Mouse (Mus musculus) cerebellum, adult 2 months (tissue): Measurements from ENCODE around the gene Sgms1. TPM values are rescaled to one million over a fixed set of nuclear protein-coding genes. Genes with fewer than 3 reads are reported as not detected.

Experiments
- DNase-seq, 2 experiments: peaks; one replicate each; pipeline ENCODE4 v3.0.0; 2021
- H3K27ac ChIP-seq: fragments of 200-500 bp; 2 replicates; pipeline ENCODE4 v1.5.1; 2012; ENCODE audit warnings: low read length, control low read depth, inconsistent platforms; ENCODE audit not compliant: insufficient read depth
- H3K27me3 ChIP-seq: fragments of 200-500 bp; 2 replicates; pipeline ENCODE4 v1.6.1; 2012; ENCODE audit warnings: inconsistent platforms, mild to moderate bottlenecking, low read length, moderate library complexity; ENCODE audit not compliant: control insufficient read depth, insufficient read depth
- H3K4me1 ChIP-seq: fragments of 200-500 bp; 2 replicates; pipeline ENCODE4 v1.6.1; 2011; ENCODE audit warnings: low read length; ENCODE audit not compliant: control insufficient read depth, insufficient read depth
- H3K4me3 ChIP-seq: fragments of 200-500 bp; replicated peaks from 2 replicates; pipeline ENCODE3; 2011; ENCODE audit warnings: mild to moderate bottlenecking, low read depth, low read length, control low read depth; ENCODE audit not compliant: insufficient read depth
- CTCF ChIP-seq: fragments of 200-500 bp; IDR thresholded peaks from 2 replicates; pipeline ENCODE4 v1.5.1; 2011; ENCODE audit warnings: low read depth, mild to moderate bottlenecking, control low read depth, low read length, moderate library complexity, borderline replicate concordance; ENCODE audit not compliant: insufficient read depth
- POLR2A ChIP-seq: fragments of 200-500 bp; IDR thresholded peaks from 2 replicates; pipeline ENCODE4 v1.6.1; 2011; ENCODE audit warnings: low read length, control low read depth, borderline replicate concordance; ENCODE audit not compliant: insufficient read depth
- WGBS: fragments of 180-500 bp; shearing (Covaris S2); methylation state at CpG from one replicate; pipeline ENCODE4 v1.1.7; 2018; 5-methylcytosine and 5-hydroxymethylcytosine counted together
- polyA plus RNA-seq: library from polyadenylated mRNA; depleted of rRNA; stranded (reverse); fragments of >200 nt; gene quantifications from 2 replicates; pipeline ENCODE4 v1.2.3, GENCODE M21; 2012

Sgms1 gene
- polyA plus RNA-seq, 1 experiment: 34.7 TPM

DNA sequence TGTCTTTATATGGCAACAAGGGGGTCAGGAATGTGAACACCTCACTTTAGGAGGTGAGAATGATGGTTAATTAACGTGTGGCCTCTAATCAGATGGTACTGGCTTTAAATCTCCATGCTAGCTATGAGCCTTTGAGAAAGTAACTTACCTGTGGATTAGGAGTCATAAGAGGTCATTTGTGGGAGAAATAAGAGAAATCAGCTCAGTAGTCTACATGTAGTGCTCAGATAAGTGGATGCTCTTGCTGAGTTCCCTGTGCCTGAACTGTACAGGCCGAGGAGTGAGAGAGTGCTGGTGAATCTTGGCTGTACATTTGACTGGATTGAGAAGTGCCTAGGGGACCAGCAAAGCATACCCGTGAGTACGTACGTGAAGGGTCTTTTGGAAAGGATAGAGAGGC lies 14.3 kb upstream of the Sgms1 start:
- DNase-seq: no peak
- no peaks in the 10 kb centered on the region for H3K4me1 ChIP-seq
- H3K4me3 ChIP-seq: no peak overlapping the region
- WGBS: 91% methylated on average over 5 of the region's 5 CpGs
- no peaks in the 10 kb centered on the region for H3K27me3 ChIP-seq
- TF ChIP-seq CTCF (no peak), POLR2A (no peak)
- no peak overlapping the region for H3K27ac ChIP-seq

DNA sequence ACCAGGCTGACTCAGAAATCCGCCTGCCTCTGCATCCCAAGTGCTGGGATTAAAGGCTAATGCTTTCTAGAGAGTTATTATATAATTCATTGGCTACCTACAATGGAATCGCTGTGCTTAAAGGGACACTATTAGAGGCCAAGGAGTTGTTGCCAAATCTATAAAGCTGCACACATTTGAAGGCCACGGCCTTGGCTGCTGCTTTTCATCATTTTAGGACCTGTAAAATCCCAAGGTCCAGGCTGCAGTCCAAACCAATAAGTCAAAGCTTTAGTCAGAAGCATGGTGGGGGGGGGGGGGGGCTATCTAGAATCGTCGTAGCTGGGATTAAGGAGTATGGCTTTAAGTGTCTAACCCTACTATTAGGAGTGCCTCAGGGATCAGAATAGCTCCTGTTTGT lies 9.0 kb upstream of the Sgms1 start:
- 73% methylated on average over 5 of the region's 5 CpGs for WGBS
- no peak overlapping the region for H3K27ac ChIP-seq
- no peak overlapping the region for H3K4me3 ChIP-seq
- H3K27me3 ChIP-seq: no peaks in the 10 kb centered on the region
- H3K4me1 ChIP-seq: no peaks in the 10 kb centered on the region
- TF ChIP-seq CTCF (no peak), POLR2A (no peak)
- no peak for DNase-seq

DNA sequence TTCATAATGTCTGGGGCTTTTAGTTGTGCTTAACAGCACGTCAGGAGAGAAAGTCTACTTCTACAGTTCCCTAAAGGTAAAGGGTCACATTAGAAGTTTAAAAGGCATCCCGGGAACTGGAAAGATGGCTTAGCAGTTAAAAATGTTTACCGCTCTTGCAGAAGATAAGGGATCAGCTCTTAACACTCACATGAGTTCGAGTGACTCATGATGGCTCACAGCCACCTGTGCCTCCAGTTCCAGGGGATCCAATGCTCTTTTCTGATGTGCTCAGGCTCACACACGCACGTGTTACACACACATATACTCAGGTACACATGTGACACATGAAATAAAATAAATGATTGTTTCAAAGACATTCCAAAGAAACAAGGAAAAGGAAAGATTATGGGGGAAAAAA lies 6.8 kb upstream of the Sgms1 start:
- Histone ChIP-seq H3K4me3 (no peak overlapping the region), H3K27me3 (no peaks in the 10 kb centered on the region), H3K27ac (no peak overlapping the region), H3K4me1 (no peaks in the 10 kb centered on the region)
- 88% methylated on average over 6 of the region's 6 CpGs for WGBS
- no peak for DNase-seq
- no peak for TF ChIP-seq POLR2A
- no peak for TF ChIP-seq CTCF

DNA sequence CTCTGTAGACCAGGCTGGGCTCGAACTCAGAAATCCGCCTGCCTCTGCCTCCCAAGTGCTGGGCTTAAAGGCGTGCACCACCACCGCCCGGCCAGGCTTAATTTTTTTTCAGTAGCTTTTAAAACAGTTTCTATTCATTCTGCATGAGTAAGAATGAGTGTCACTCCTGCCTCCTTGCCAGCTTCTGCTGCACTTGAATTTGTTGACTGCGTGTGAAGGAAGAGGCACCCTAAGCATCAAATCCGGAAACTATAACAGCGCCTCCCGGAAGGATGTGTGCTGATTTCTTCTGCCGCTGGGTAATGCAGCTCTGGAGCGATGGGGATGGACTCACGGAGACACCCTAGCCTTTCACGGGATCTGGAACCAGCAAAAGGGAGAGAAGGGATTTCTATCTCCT lies 5.3 kb upstream of the Sgms1 start:
- no peaks in the 10 kb centered on the region for H3K4me1 ChIP-seq
- H3K27me3 ChIP-seq: no peaks in the 10 kb centered on the region
- TF ChIP-seq POLR2A (no peak), CTCF (no peak)
- WGBS: 87% methylated on average over 13 of the region's 13 CpGs
- no peak overlapping the region for H3K4me3 ChIP-seq
- no peak for DNase-seq
- H3K27ac ChIP-seq: no peak overlapping the region

DNA sequence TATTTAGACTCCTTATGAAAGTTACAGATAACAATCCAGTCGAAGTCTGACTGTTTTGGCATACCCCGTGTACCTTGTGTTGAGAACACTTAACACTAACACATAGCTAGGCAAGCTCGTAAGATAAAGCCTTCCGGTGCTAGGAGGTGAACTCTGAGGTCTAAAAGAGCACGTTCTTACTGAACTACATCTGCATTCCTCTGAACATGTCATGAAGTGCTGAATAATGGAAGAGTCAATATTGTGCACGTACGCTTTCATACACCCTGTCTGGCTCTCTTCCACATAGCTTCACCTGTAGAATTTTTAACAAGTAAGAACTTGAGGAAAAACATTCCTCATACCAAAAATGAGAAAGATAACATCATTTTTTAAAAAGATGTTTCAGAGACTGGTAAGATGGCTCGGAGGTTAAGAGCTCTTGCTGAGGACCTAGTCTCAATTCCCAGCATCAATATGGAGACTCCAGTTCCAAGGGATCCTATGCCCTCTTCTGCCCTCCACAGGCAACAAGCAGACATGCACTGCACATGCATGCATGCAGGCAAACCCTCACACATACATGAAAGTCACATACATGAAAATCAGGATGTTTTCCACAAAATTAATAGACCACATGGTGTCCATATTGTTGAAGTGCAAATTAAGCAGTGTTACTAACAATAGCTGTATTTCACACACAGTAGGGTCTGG lies 4.4 kb upstream of the Sgms1 start:
- DNase-seq: no peak

DNA sequence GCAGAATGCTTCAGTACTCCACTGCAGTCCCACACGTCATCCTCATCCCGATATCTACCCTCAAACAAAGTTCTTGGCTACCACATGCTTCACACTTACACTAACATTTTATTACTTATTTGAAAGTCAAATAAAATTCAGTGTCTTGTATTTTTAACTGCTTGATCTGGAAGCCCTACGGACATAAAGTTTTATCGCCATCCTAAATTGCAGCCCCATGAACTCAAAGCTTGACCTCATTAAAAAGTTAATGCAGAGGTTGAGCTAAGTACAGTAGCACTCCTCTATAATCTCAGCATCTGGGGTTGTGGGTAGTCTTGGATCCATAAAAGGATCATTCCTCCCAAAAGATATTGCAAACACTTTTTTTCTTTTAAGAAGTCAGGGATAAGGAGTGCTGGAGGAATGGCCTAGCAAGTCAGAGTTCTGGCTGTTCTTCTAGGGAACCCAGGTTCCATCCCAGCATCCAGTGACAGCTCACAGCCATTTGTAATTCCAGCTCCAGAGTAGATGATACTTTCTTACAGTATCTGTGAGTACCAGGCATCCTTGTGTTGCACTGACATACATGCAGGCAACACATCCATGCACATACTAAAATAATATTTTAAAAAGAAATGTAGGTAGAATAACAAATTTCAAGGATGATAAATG lies 3.7 kb upstream of the Sgms1 start:
- Histone ChIP-seq H3K4me3 (no peak overlapping the region), H3K27me3 (no peaks in the 10 kb centered on the region), H3K27ac (no peak overlapping the region), H3K4me1 (no peaks in the 10 kb centered on the region)
- DNase-seq: no peak
- WGBS: 96% methylated on average over 4 of the region's 4 CpGs
- TF ChIP-seq CTCF: no peak
- no peak for TF ChIP-seq POLR2A

More for the DNA sequence above, 4.4 kb upstream of the Sgms1 start:
- no peaks in the 10 kb centered on the region for H3K4me1 ChIP-seq
- 95% methylated on average over 8 of the region's 8 CpGs for WGBS
- H3K27ac ChIP-seq: no peak overlapping the region
- H3K4me3 ChIP-seq: no peak overlapping the region
- TF ChIP-seq POLR2A (no peak), CTCF (no peak)
- no peaks in the 10 kb centered on the region for H3K27me3 ChIP-seq

DNA sequence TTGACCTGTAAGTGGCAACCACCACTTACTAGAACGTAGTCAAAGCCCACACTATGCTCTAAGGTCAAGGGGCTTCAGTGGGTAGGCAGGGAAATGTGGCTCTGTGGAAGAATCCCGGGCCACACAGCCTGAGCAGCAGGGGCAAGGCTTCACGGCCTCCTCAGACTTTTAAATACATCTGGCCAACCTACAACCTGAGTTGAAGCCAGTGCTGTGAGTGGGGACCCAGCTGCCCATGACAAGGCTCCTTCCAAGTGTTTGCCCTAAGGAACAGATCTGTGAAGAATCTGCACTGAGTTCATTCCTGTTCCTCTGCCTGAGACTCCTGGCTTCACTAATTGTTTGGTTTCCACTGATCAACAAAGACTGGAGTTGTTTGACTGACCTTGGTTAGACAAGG lies 1.9 kb upstream of the Sgms1 start:
- Histone ChIP-seq H3K27me3 (no peaks in the 10 kb centered on the region), H3K4me3 (no peak overlapping the region), H3K4me1 (no peaks in the 10 kb centered on the region; the same call in 1 of the 2 replicates), H3K27ac (no peak overlapping the region)
- WGBS: 89% methylated on average over 3 of the region's 3 CpGs
- TF ChIP-seq CTCF: no peak
- no peak for DNase-seq

DNA sequence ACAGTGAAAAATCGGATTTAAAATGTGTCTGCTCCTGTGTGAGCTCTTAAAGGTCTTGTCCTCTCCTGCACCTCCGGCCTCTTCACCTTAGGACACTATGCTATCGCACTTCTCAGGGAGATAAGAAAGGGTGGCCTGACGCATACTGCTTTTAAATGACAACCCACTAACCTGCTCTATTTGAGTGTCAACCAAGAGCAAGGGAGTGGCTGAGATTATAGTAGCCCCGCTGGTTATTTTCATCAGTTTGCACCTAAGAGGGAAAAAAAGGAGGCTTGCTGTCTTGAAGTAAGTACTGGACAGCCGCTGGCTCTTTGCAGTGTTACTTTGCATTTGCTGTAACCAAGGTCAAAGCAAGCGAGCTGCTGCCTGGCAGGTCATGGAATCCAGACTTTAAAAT lies 602 bp upstream of the Sgms1 start:
- no peak for TF ChIP-seq CTCF
- TF ChIP-seq POLR2A: no peak
- H3K4me3 ChIP-seq: peak overlapping the region; percentile 64
- no peak for DNase-seq
- WGBS: 76% methylated on average over 7 of the region's 7 CpGs
- H3K27me3 ChIP-seq: no peaks in the 10 kb centered on the region
- peak overlapping the region; percentile 92 for H3K27ac ChIP-seq
- H3K4me1 ChIP-seq: no peaks in the 10 kb centered on the region; the same call in 1 of the 2 replicates
